Mouse (Mus musculus) liver, embryonic 11.5 days (tissue): ENCODE results near the gene Sergef. TPM values are rescaled to one million over a fixed set of nuclear protein-coding genes. Genes with fewer than 3 reads are reported as not detected.
"Not testable (repeated sequence)": the region's sequence is repeated elsewhere in the genome, so short reads cannot be mapped to it uniquely, and the experiment has no call there.

Experiments used
- ATAC-seq: fragments of 200-750 bp; cut with Nextera tagmentation; replicated peaks from 2 replicates; pipeline ENCODE4 v1.8.0; 2017; ENCODE audit warnings: moderate number of reproducible peaks, mild to moderate bottlenecking, moderate TSS enrichment, moderate library complexity; ENCODE audit not compliant: low FRiP score
- DNase-seq: peaks from one replicate; pipeline ENCODE4 v3.0.0-alpha.2; 2017; ENCODE audit warnings: low spot score
- H3K27ac ChIP-seq: fragments of 300-500 bp; sonication (generic); 2 replicates; pipeline ENCODE4 v1.5.1; 2014; ENCODE audit warnings: mild to moderate bottlenecking, low read depth, low read length, control low read depth
- H3K27me3 ChIP-seq: fragments of 300-500 bp; sonication (generic); replicated peaks from 2 replicates; pipeline ENCODE4 v1.6.1; 2014; ENCODE audit warnings: low read length, mixed read lengths; ENCODE audit not compliant: control insufficient read depth, insufficient read depth
- H3K36me3 ChIP-seq: fragments of 300-500 bp; sonication (generic); 2 replicates; pipeline ENCODE4 v1.6.1; 2014; ENCODE audit warnings: mild to moderate bottlenecking, low read length, moderate library complexity, mixed read lengths; ENCODE audit not compliant: control insufficient read depth, insufficient read depth
- H3K4me1 ChIP-seq: fragments of 300-500 bp; sonication (generic); replicated peaks from 2 replicates; pipeline ENCODE4 v1.6.1; 2014; ENCODE audit warnings: low read length, mixed read lengths; ENCODE audit not compliant: control insufficient read depth, insufficient read depth
- H3K4me2 ChIP-seq: fragments of 300-500 bp; sonication (generic); 2 replicates; pipeline ENCODE4 v1.6.1; 2014; ENCODE audit warnings: mild to moderate bottlenecking, control low read depth, moderate library complexity
- H3K4me3 ChIP-seq: fragments of 300-500 bp; sonication (generic); 2 replicates; pipeline ENCODE4 v1.5.1; 2014; ENCODE audit warnings: low read depth, low read length, control low read depth
- H3K9ac ChIP-seq: fragments of 300-500 bp; sonication (generic); 2 replicates; pipeline ENCODE4 v1.6.1; 2014; ENCODE audit warnings: low read depth, low read length, control low read depth
- H3K9me3 ChIP-seq: fragments of 300-500 bp; sonication (generic); 2 replicates; pipeline ENCODE4 v1.6.1; 2016; ENCODE audit warnings: low read length, inconsistent platforms, mixed read lengths; ENCODE audit not compliant: control insufficient read depth
- WGBS: fragments of 180-500 bp; shearing (Covaris S2); extraction: QIAGEN DNeasy Blood & Tissue Kit; methylation state at CpG from one replicate; pipeline ENCODE4 v1.1.7; 2014; 5-methylcytosine and 5-hydroxymethylcytosine counted together
- polyA plus RNA-seq: library from polyadenylated mRNA; unstranded; fragments of >200 nt; fragmentation: Nextera tagmentation; extraction: Ambion mirVana; gene quantifications from 2 replicates; pipeline ENCODE4 v1.2.1, GENCODE M21; 2014

Gene Sergef
- polyA plus RNA-seq, 1 experiment from 2014 or later, result 13.2 TPM

GRCm38 (mm10) chr7:46575897-46576296 is 63.7 kb downstream of the Sergef start:
- no peak for ATAC-seq
- no peaks in the 10 kb centered on the region for H3K9me3 ChIP-seq
- H3K9ac ChIP-seq, result no peak overlapping the region

DNA sequence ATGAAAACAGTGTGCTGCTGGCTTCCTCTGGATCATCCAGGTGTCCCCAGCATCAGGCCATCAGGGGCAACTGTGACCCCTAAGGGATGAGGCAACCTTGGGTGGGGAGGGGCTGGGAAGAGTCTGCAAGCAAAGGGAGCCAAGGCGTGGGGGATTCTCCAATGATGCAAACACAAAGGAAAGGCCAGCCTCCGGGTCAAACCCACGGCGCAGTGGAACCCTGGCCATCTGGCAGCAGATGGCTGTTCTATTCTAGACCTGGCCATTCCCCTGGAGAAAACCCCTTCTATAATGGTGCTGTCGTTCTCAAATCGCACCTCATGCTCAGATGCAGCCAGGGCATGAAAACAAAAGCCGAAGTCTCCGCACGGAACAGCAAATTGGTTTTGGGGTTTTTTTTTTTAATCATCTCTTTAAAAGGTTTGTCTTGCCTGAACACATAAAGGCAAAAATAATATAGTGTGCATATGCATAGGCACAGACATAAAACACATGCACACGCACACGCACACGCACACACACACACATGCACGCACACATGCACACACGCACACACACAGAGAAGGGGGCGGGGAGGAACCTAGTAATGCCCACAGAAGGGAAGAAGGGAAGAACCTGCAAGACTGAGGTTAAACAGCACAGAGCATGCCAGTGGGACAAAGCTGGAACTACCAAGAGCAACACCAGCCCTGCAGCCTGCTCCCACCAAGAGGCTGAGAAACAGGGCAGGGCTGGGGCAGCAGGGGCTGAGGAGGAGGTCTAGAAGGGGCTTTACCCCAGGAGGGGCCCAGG is 66.6 kb downstream of the Sergef start:
- no peak overlapping the region for H3K4me3 ChIP-seq
- H3K9me3 ChIP-seq, result no peaks in the 10 kb centered on the region
- no peaks in the 10 kb centered on the region for H3K36me3 ChIP-seq
- H3K27me3 ChIP-seq, result no peaks in the 10 kb centered on the region
- H3K9ac ChIP-seq, result no peak overlapping the region
- H3K27ac ChIP-seq, result no peak overlapping the region
- no peaks in the 10 kb centered on the region for H3K4me1 ChIP-seq
- ATAC-seq (no peak), DNase-seq (no peak)
- H3K4me2 ChIP-seq, result no peak overlapping the region
- 83% methylated on average over 15 of the region's 15 CpGs for WGBS

More at GRCm38 (mm10) chr7:46575897-46576296, 63.7 kb downstream of the Sergef start:
- Histone ChIP-seq H3K4me3 (no peak overlapping the region), H3K36me3 (no peaks in the 10 kb centered on the region), H3K4me2 (no peak overlapping the region), H3K27ac (no peak overlapping the region), H3K27me3 (no peaks in the 10 kb centered on the region), H3K4me1 (no peaks in the 10 kb centered on the region)
- WGBS, result 86% methylated on average over 2 of the region's 2 CpGs
- no peak for DNase-seq

DNA sequence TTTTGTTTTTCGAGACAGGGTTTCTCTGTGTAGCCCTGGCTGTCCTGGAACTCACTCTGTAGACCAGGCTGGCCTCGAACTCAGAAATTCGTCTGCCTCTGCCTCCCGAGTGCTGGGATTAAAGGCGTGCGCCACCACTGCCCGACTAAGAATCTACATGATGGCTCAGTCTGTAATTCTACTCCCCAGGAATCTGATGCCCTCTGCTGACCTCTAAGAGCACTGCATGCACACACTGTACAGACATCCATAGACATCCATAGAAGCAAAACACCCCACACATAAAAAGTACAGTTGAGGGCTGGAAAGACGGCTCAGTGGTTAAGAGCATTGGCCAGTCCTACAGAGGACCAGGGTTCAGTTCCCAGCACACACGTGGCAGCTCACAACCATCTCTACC is 70.1 kb downstream of the Sergef start:
- not testable (repeated sequence) for H3K4me3 ChIP-seq, H3K27ac ChIP-seq, H3K4me2 ChIP-seq, H3K9me3 ChIP-seq, H3K9ac ChIP-seq, H3K4me1 ChIP-seq, H3K36me3 ChIP-seq, H3K27me3 ChIP-seq, DNase-seq
- ATAC-seq, result 0 out of 2 replicates have a peak, but pooled peaks have one; percentile 45
- WGBS, result 53% methylated on average over 9 of the region's 9 CpGs

DNA sequence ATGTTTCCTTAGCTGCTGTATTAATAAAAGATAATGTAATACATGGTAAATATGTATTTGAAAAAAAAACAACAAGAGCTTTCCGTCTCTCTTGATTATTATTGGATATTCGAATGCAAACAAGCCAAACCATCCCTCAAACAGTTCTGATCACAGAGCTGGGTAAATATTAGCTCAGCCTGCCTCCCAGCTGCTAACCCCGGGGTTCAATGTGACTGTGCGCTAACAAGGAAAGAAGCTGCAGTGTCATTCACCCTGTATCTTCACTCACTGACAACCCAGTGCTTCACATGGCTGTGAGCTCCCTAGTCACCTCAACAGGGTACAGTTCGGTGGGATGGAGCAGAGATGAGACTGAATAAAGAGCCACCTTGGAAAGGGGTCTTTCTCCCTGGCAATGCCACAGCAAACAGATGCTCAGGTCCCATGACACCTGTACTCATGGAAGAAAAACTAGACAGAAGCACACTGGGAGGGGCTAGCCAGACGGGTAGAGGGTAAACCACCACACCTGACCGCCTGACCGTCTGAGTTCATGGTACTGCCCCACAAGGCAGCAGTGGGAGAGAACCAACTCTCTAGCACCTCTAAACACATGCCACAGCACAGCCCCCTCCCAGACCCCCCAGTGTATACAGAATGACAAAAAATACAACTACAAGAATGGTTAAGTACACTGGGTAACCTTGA is 73.1 kb downstream of the Sergef start:
- Histone ChIP-seq H3K4me2 (no peak overlapping the region), H3K4me1 (no peaks in the 10 kb centered on the region), H3K9me3 (peaks cover 4% of the 10 kb centered on the region; the same call in 1 of the 2 replicates), H3K27me3 (no peaks in the 10 kb centered on the region), H3K4me3 (no peak overlapping the region), H3K9ac (no peak overlapping the region), H3K27ac (no peak overlapping the region), H3K36me3 (no peaks in the 10 kb centered on the region)
- DNase-seq, result no peak
- ATAC-seq, result peak; percentile 18; the same call in 1 of the 2 replicates
- 77% methylated on average over 8 of the region's 8 CpGs for WGBS

DNA sequence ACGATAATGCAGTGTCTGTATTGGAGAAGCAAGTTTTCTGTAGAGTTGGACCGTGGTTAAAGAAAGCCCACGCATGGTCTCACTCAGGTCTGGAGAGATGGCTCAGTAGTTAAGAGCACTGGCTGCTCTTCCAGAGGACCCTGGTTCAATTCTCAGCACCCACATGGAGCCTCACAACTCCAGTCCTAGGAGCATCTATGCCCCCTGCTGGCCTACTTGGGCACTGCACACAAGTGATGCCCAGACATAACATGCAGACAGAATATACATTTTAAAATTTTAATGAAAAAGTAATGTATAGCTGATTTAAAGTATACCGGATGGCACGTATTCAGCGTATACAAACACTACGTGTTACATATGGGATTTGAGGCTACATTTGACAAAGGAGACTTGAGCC is 74.2 kb downstream of the Sergef start:
- Histone ChIP-seq H3K27ac (no peak overlapping the region), H3K9ac (no peak overlapping the region), H3K4me1 (peaks cover 5% of the 10 kb centered on the region), H3K27me3 (no peaks in the 10 kb centered on the region), H3K9me3 (peaks cover 4% of the 10 kb centered on the region; the same call in 1 of the 2 replicates), H3K36me3 (no peaks in the 10 kb centered on the region), H3K4me3 (no peak overlapping the region), H3K4me2 (no peak overlapping the region)
- DNase-seq, result no peak
- 93% methylated on average over 7 of the region's 7 CpGs for WGBS
- no peak for ATAC-seq

DNA sequence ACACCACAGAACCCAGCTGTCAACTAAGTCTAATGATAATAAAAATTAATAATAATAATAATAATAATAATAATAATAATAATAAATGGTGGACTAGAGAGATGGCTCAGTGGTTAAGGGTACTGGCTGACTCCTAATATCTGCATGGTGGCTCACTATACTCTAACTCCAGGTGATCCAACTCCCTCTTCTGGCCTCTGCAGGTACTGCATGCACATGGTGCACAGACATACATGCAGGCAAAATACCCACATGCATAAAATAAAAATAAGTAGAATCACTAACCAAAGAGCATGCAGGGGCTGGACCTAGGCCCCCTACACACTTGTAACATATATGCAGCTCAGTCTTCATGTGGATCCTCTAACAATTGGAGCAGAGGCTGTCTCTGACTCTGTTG is 75.8 kb downstream of the Sergef start:
- Histone ChIP-seq H3K4me1 (peaks cover 13% of the 10 kb centered on the region), H3K36me3 (no peaks in the 10 kb centered on the region), H3K27ac (no peak overlapping the region), H3K9me3 (peaks cover 4% of the 10 kb centered on the region; the same call in 1 of the 2 replicates), H3K9ac (no peak overlapping the region), H3K27me3 (no peaks in the 10 kb centered on the region), H3K4me3 (no peak overlapping the region), H3K4me2 (no peak overlapping the region)
- DNase-seq (no peak), ATAC-seq (no peak)

DNA sequence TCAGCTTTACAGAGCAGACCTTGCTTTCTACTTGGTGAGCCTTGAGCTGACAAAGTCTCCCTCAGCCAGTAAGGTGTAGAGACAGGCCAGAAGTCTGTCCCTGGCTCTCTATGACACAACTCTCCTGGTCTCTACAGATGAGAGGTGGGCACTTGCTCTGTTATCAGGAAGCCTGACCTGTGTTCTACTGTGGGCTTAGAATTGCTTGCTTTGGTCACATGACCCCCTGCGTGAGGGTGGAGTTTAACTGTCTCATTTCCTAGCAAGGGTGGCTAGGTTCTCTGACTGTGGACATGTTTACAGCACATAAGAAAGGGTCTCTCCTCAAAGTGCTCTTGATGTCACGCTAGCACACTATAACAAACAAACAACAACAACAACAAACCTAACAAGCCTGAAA is 79.5 kb downstream of the Sergef start:
- Histone ChIP-seq H3K4me1 (peaks cover 21% of the 10 kb centered on the region), H3K36me3 (no peaks in the 10 kb centered on the region), H3K9me3 (peaks cover 3% of the 10 kb centered on the region; the same call in 1 of the 2 replicates), H3K4me3 (no peak overlapping the region), H3K27ac (no peak overlapping the region), H3K4me2 (no peak overlapping the region), H3K9ac (no peak overlapping the region), H3K27me3 (no peaks in the 10 kb centered on the region)
- DNase-seq, result no peak
- ATAC-seq, result peak; percentile 46; the same call in 1 of the 2 replicates
- WGBS, result 82% methylated on average over 2 of the region's 2 CpGs

GRCm38 (mm10) chr7:46559643-46560042 is 80.0 kb downstream of the Sergef start:
- WGBS, result 81% methylated on average over 6 of the region's 6 CpGs

More at GRCm38 (mm10) chr7:46559643-46560042, 80.0 kb downstream of the Sergef start:
- no peak overlapping the region for H3K9ac ChIP-seq
- H3K4me2 ChIP-seq, result no peak overlapping the region
- H3K4me1 ChIP-seq, result peaks cover 21% of the 10 kb centered on the region
- H3K36me3 ChIP-seq, result no peaks in the 10 kb centered on the region
- no peak for ATAC-seq
- H3K9me3 ChIP-seq, result no peaks in the 10 kb centered on the region
- no peaks in the 10 kb centered on the region for H3K27me3 ChIP-seq
- H3K4me3 ChIP-seq, result no peak overlapping the region
- no peak for DNase-seq
- H3K27ac ChIP-seq, result no peak overlapping the region
